Mouse (Mus musculus) ES-E14 (cell line): ENCODE results near the gene Mlxip.

Experiments
- CHD2 ChIP-seq: IDR thresholded peaks from 2 replicates; pipeline ENCODE4 v1.6.1; 2014; ENCODE audit warnings: mild to moderate bottlenecking, low read depth, low read length, inconsistent platforms
- HCFC1 ChIP-seq: IDR thresholded peaks from 2 replicates; pipeline ENCODE4 v1.6.1; 2012; ENCODE audit warnings: low read length, inconsistent platforms, borderline replicate concordance; ENCODE audit not compliant: insufficient read depth
- MAFK ChIP-seq: IDR thresholded peaks from 2 replicates; pipeline ENCODE4 v1.6.1; 2014; ENCODE audit warnings: mild to moderate bottlenecking, low read depth, low read length, inconsistent platforms; ENCODE audit not compliant: insufficient read depth
- ZC3H11A ChIP-seq: IDR thresholded peaks from 2 replicates; pipeline ENCODE4 v1.6.1; 2012; ENCODE audit warnings: low read depth, mild to moderate bottlenecking, inconsistent platforms, low read length, borderline replicate concordance
- ZNF384 ChIP-seq: IDR thresholded peaks from 2 replicates; pipeline ENCODE4 v1.6.1; 2012; ENCODE audit warnings: low read depth, low read length, inconsistent platforms

DNA sequence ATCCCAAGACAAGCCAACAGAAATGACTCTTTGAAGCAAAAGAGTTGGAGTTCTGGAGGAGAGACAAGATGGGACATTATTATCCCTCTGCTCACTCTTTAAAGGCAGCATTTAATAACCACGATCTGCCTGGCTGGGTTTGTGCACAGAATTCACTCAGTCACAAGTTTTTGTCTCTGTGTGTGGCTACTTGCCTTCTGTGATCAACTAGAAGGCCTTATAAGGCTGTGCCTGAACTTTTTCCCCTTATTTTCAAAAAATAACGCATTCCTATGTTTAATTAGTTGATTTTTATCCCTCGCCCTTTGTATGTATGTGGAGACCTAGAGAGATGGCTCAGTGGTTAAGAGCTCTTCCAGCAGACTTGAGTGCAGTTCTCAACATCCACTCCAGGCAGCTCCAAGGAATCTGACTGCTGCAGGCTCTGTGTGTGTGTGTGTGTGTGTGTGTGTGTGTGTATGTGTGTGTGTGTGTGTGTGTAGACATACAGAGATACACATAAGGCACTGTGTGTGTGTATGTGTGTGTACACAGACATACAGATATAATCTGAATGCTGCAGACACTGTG, 37.8 kb downstream of the Mlxip start:
- TF ChIP-seq ZC3H11A (no peak), ZNF384 (no peak), HCFC1 (no peak), CHD2 (no peak), MAFK (no peak)
